Mouse (Mus musculus) lung, postnatal 10 days (tissue): ENCODE results near the gene Rragd.
"Not testable (repeated sequence)": the region's sequence is repeated elsewhere in the genome, so short reads cannot be mapped to it uniquely, and the experiment has no call there.

ENCODE experiments used
- DNase-seq: peaks from one replicate; pipeline ENCODE4 v3.0.0; 2021

Rragd gene

GRCm38 (mm10) chr4:32982716-32983175 is at the start of gene Rragd:
Gene Rragd, plus strand, starts transcription at chr4:32983037.
- DNase-seq, result peak; percentile 33

- DNase-seq, result no peak
These were observed 46.0 kb upstream of the Rragd start for GRCm38 (mm10) chr4:32936762-32937341.

- DNase-seq, result no peak
These were observed 43.3 kb upstream of the Rragd start for GRCm38 (mm10) chr4:32939521-32939920.

DNA sequence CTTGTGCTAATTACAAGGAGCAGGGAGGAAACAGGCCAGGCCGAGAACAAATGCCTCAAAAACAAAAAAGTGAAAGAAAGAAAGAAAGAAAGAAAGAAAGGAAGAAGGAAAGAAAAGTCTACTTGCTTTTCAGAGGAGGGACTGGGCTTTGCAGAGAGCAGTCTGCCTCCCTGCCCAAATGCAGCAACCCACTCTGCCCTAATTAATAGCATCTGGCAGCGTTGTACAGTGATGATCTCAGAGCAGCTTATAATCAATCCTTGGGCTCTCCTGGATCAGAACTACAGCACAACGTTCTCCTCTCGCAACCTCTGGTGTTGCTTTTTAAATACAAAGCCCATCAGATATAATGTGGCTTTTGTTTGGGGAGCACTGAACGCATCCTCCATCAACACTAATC is 42.9 kb upstream of the Rragd start:
- no peak for DNase-seq

- DNase-seq, result no peak
These were observed 41.9 kb upstream of the Rragd start for GRCm38 (mm10) chr4:32940984-32941383.

GRCm38 (mm10) chr4:32947631-32948030 is 35.2 kb upstream of the Rragd start:
- peak; percentile 17 for DNase-seq

DNA sequence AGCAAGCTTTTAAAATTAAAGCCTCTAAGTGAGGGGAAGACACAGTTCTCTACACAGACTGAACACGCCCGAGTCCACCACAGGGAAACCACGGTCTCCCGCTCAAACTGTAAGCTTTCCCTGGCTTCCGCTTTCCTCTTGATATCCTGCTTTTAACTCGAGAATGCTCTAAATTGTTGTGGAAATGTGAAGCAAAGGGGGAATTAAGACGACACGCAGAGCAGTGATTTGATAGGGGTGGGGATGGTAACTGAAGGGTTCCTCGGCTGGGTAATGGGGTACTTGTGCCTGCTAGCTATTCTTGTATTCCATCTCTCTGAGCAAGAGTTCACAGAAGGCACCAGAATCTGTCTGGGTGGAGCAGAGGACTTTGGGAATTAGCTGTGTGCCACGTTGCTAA is 34.1 kb upstream of the Rragd start:
- no peak for DNase-seq

GRCm38 (mm10) chr4:32950356-32951034 is 32.3 kb upstream of the Rragd start, which contains the start of gene Ankrd6:
Gene Ankrd6, minus strand, starts transcription at chr4:32950841.
- DNase-seq, result peak; percentile 75

- no peak for DNase-seq
These were observed 31.5 kb upstream of the Rragd start for GRCm38 (mm10) chr4:32951035-32951940.

GRCm38 (mm10) chr4:32952681-32953080 is 30.2 kb upstream of the Rragd start:
- DNase-seq, result no peak

GRCm38 (mm10) chr4:32956423-32956822 is 26.4 kb upstream of the Rragd start:
- DNase-seq, result no peak

GRCm38 (mm10) chr4:32961394-32961793 is 21.4 kb upstream of the Rragd start:
- DNase-seq, result no peak

- DNase-seq, result not testable (repeated sequence)
These were observed 18.2 kb upstream of the Rragd start for GRCm38 (mm10) chr4:32964619-32965018.

DNA sequence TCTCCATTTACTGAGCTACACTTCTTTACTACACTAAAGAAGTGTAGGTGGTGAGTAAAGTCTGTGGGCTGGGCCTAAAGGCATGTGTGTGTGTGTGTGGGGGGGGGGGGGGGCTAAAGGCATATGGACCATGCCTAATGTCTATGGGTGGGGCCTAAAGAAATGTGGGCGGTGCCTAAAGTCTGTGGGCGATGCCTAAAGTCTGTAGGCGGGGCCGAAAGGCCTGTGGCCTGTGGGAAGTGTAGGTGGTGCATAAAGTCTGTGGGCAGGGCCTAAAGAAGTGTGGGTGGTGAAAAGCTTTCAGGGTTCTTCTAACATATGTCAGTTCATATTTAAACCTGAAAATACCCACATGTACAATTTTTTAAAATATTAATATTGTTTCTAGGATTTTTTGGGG is 5.5 kb upstream of the Rragd start:
- DNase-seq, result no peak

DNA sequence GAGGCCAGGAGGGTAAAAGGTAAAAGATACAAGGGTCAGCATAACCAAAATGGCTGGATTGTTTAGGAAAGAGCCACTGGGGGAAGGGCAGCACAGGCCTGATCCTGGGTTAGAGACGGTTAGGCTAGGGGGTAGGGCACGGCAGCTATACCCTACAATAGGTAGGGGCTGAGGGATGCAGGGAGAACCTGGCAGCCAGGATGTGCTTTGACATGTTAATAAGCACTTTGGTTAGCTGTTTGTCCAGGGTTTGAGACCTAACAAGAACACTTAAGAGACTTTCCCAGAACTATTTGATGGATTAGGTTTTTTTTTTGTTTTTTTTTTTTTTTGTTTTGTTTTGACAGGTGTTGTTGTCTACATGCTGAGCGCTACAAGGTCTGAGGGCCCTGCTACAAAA is 2.8 kb upstream of the Rragd start:
- DNase-seq, result no peak

DNA sequence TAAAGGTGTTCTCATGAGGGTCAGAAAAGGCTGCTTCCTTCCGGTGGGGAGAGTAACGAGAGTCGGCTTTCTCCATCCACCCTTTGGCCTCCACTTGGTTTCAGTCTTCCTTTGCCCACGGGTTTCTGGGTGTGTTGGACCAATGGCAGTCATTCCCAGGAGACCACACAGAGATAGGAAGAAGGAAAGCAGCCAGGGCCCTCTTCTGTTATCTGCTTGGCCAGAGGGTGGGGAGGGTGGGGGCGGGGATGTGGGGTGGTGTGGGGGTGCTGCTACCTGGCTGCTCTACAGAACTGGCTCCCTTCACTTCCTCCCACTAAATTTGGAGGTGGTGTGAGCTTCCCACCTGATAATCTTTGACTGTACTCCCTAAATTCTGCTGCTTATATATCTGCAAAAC is 1.2 kb upstream of the Rragd start:
- no peak for DNase-seq

GRCm38 (mm10) chr4:32982041-32982715 is 659 bp upstream of the Rragd start:
- no peak for DNase-seq

GRCm38 (mm10) chr4:32983176-32984155 is 629 bp downstream of the Rragd start:
- peak; percentile 52 for DNase-seq

GRCm38 (mm10) chr4:32984242-32984641 is 1.4 kb downstream of the Rragd start:
- DNase-seq, result no peak

DNA sequence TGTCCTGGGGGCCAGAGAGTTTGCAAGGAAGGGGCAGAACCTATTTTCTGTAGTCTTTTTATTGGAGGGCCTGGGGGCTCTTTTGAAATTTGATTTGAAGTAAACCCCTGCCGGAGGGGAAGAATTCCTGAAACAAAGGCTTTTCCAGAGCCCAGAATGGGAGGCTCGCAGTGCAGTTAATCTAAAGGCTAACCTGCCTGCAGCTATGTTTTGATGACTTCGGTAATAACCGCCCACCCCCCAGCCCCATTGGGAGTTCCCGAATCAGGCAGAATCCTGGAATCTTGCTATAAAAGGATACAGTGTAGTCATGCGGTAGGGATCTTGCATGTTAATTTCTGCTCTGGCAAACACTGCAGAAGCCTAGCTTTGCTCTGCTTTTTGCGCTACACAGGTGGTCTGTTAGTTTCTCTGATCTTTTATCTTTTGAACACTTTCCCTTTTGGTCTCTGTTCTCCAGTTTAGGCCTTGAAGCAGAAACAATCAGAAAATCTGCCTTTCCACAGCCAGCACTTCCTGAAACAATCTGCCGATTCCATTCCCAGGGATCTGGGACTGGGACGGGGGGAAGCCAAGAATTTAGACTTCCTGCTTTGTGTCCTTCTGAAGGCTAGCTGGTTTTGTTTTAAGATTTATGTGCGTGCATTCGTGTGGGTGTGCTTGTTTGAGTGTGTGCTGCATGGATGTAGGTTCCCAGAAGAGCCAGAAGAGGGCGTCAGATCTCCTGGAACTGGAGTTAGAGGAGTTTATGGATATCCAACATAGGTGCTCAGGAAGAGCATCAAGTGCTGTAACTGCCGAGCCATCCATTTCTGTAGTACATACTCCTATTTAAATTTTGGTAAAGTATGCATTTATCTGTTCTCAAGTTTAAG is 2.2 kb downstream of the Rragd start:
- DNase-seq, result peak; percentile 4

- no peak for DNase-seq
These were observed 2.8 kb downstream of the Rragd start for GRCm38 (mm10) chr4:32985684-32986083.
